Mouse (Mus musculus) MEL (cell line): ENCODE measurements around the gene Slmap. TPM values are rescaled to one million over a fixed set of nuclear protein-coding genes. Genes with fewer than 3 reads are reported as not detected.

Experiments
- DNase-seq: peaks from one replicate; pipeline ENCODE4 v3.0.0; 2011; ENCODE audit warnings: low read depth, low spot score
- H3K27ac ChIP-seq: 2 replicates; pipeline ENCODE4 v1.5.1; 2012; ENCODE audit warnings: low read depth, mild to moderate bottlenecking, control low read depth, low read length, moderate library complexity; ENCODE audit not compliant: control insufficient read depth
- H3K27me3 ChIP-seq, 2 experiments: fragments of 150-350 bp in 1 of 2; sonication (generic) in 1 of 2; 2 replicates each; pipeline ENCODE4 v1.6.1; 2012; ENCODE audit warnings: low read length in 2 of 2, mild to moderate bottlenecking in 2 of 2, improper control_type of control experiment in 1 of 2, moderate library complexity in 1 of 2; ENCODE audit not compliant: insufficient read depth in 2 of 2, control insufficient read depth in 1 of 2
- H3K36me3 ChIP-seq, 2 experiments: 2 replicates each; pipeline ENCODE4 v1.6.1; 2012 to 2014; ENCODE audit warnings: low read length in 2 of 2, improper control_type of control experiment in 1 of 2, inconsistent platforms in 1 of 2, mild to moderate bottlenecking in 1 of 2; ENCODE audit not compliant: insufficient read depth in 2 of 2, control insufficient read depth in 1 of 2
- H3K4me1 ChIP-seq, 2 experiments: fragments of 150-350 bp in 1 of 2; sonication (generic) in 1 of 2; 2 replicates each; pipeline ENCODE4 v1.6.1; 2012; ENCODE audit warnings: low read length in 2 of 2, improper control_type of control experiment in 1 of 2, mild to moderate bottlenecking in 1 of 2; ENCODE audit not compliant: insufficient read depth in 2 of 2, control insufficient read depth in 1 of 2
- H3K4me3 ChIP-seq, 2 experiments: fragments of 150-350 bp in 1 of 2; sonication (generic) in 1 of 2; 2 replicates each; pipeline ENCODE4 v1.5.1; 2012; ENCODE audit warnings: low read depth in 2 of 2, low read length in 2 of 2, mild to moderate bottlenecking in 2 of 2, moderate library complexity in 2 of 2, control low read depth in 1 of 2, improper control_type of control experiment in 1 of 2; ENCODE audit not compliant: control insufficient read depth in 1 of 2, insufficient read depth in 1 of 2
- H3K79me2 ChIP-seq: 2 replicates; pipeline ENCODE4 v1.6.1; 2012; ENCODE audit warnings: mild to moderate bottlenecking, low read length, moderate library complexity; ENCODE audit not compliant: control insufficient read depth, poor library complexity, insufficient read depth
- H3K9ac ChIP-seq: 2 replicates; pipeline ENCODE4 v1.6.1; 2012; ENCODE audit warnings: low read depth, mild to moderate bottlenecking, control low read depth, low read length, moderate library complexity; ENCODE audit not compliant: control insufficient read depth, poor library complexity, severe bottlenecking
- H3K9me3 ChIP-seq: fragments of 150-350 bp; sonication (generic); replicated peaks from 2 replicates; pipeline ENCODE4 v1.6.1; 2012; ENCODE audit warnings: mild to moderate bottlenecking, low read length, improper control_type of control experiment, moderate library complexity; ENCODE audit not compliant: insufficient read depth
- CHD1 ChIP-seq: IDR thresholded peaks from 2 replicates; pipeline ENCODE4 v1.6.1; 2012; ENCODE audit warnings: low read depth, mild to moderate bottlenecking, inconsistent platforms, low read length, improper control_type of control experiment
- ELF1 ChIP-seq: IDR thresholded peaks from 2 replicates; pipeline ENCODE4 v1.6.1; 2014; ENCODE audit warnings: low read depth, mild to moderate bottlenecking, inconsistent platforms, low read length, improper control_type of control experiment, moderate library complexity
- GABPA ChIP-seq: IDR thresholded peaks from 2 replicates; pipeline ENCODE4 v1.6.1; 2012; ENCODE audit warnings: low read depth, mild to moderate bottlenecking, inconsistent platforms, low read length, improper control_type of control experiment, moderate library complexity
- GATA1 ChIP-seq: IDR thresholded peaks from 2 replicates; pipeline ENCODE4 v1.6.1; 2011; ENCODE audit warnings: low read depth, low read length, improper control_type of control experiment
- JUND ChIP-seq: IDR thresholded peaks from 2 replicates; pipeline ENCODE4 v1.6.1; 2011; ENCODE audit warnings: low read depth, mild to moderate bottlenecking, improper control_type of control experiment, low read length
- MAFK ChIP-seq: IDR thresholded peaks from 2 replicates; pipeline ENCODE4 v1.6.1; 2011; ENCODE audit warnings: low read depth, mild to moderate bottlenecking, low read length, improper control_type of control experiment, borderline replicate concordance
- MAX ChIP-seq: IDR thresholded peaks from 2 replicates; pipeline ENCODE4 v1.6.1; 2011; ENCODE audit warnings: low read length, improper control_type of control experiment
- MAZ ChIP-seq: IDR thresholded peaks from 2 replicates; pipeline ENCODE4 v1.6.1; 2012; ENCODE audit warnings: low read depth, mild to moderate bottlenecking, inconsistent platforms, low read length, improper control_type of control experiment
- MEF2A ChIP-seq: IDR thresholded peaks from 2 replicates; pipeline ENCODE4 v1.6.1; 2014; ENCODE audit warnings: low read depth, mild to moderate bottlenecking, inconsistent platforms, low read length, improper control_type of control experiment; ENCODE audit not compliant: poor library complexity, insufficient replicate concordance, severe bottlenecking; ENCODE audit errors: extremely low read depth
- MYB ChIP-seq: IDR thresholded peaks from 2 replicates; pipeline ENCODE4 v1.6.1; 2011; ENCODE audit warnings: mild to moderate bottlenecking, low read depth, low read length, improper control_type of control experiment
- MYC ChIP-seq: IDR thresholded peaks from 2 replicates; pipeline ENCODE4 v1.6.1; 2011; ENCODE audit warnings: low read depth, mild to moderate bottlenecking, low read length, improper control_type of control experiment, moderate library complexity
- NELFE ChIP-seq: IDR thresholded peaks from 2 replicates; pipeline ENCODE4 v1.6.1; 2011; ENCODE audit warnings: low read depth, low read length, improper control_type of control experiment
- POLR2AphosphoS2 ChIP-seq: IDR thresholded peaks from 2 replicates; pipeline ENCODE4 v1.6.1; 2011; ENCODE audit warnings: low read length, improper control_type of control experiment
- RAD21 ChIP-seq: IDR thresholded peaks from 2 replicates; pipeline ENCODE4 v1.6.1; 2011; ENCODE audit warnings: mild to moderate bottlenecking, low read depth, low read length, improper control_type of control experiment
- RCOR1 ChIP-seq: IDR thresholded peaks from 2 replicates; pipeline ENCODE4 v1.6.1; 2012; ENCODE audit warnings: low read depth, mild to moderate bottlenecking, inconsistent platforms, low read length, improper control_type of control experiment
- SMC3 ChIP-seq: IDR thresholded peaks from 2 replicates; pipeline ENCODE4 v1.6.1; 2011; ENCODE audit warnings: low read depth, low read length, improper control_type of control experiment
- TBP ChIP-seq: IDR thresholded peaks from 2 replicates; pipeline ENCODE4 v1.8.0; 2011; ENCODE audit warnings: low read depth, low read length, improper control_type of control experiment
- USF1 ChIP-seq: IDR thresholded peaks from 2 replicates; pipeline ENCODE4 v1.6.1; 2014; ENCODE audit warnings: low read depth, mild to moderate bottlenecking, inconsistent platforms, low read length, improper control_type of control experiment, moderate library complexity
- ZC3H11A ChIP-seq: IDR thresholded peaks from 2 replicates; pipeline ENCODE4 v1.6.1; 2012; ENCODE audit warnings: low read depth, mild to moderate bottlenecking, inconsistent platforms, low read length, improper control_type of control experiment
- polyA plus RNA-seq, 2 experiments: library from polyadenylated mRNA; stranded (reverse) in 1 of 2; unstranded in 1 of 2; fragments of >175 nt in 1 of 2; fragments of >200 nt in 1 of 2; gene quantifications; 2 replicates each; pipeline versions ENCODE4 v1.2.1 to v1.2.4; 2012; ENCODE audit warnings: low replicate concordance in 2 of 2, low read depth in 1 of 2; ENCODE audit not compliant: insufficient read length in 2 of 2, insufficient read depth in 1 of 2, missing spikeins in 1 of 2
- total RNA-seq: library from RNA; depleted of rRNA; stranded (reverse); fragments of 300-350 nt; gene quantifications from 2 replicates; pipeline ENCODE4 v1.2.3, GENCODE M21; 2012

Slmap gene
- total and polyA plus RNA-seq, 3 experiments: 21.4 to 41.9 TPM; not detected in 1

GRCm38 (mm10) chr14:26508150-26508549 lies 26.6 kb downstream of the Slmap start:
- TF ChIP-seq MYC (no peak), RCOR1 (no peak), USF1 (no peak), CHD1 (no peak), ZC3H11A (no peak), POLR2AphosphoS2 (no peak), MAZ (no peak), NELFE (no peak), GABPA (no peak), MEF2A (no peak), SMC3 (no peak), ELF1 (no peak), JUND (no peak), RAD21 (no peak)
- Histone ChIP-seq H3K9ac (no peak overlapping the region), H3K36me3 (peaks cover 2 to 9% of the 10 kb centered on the region in 2 experiments), H3K27ac (no peak overlapping the region), H3K4me3 (no peak overlapping the region), H3K9me3 (no peaks in the 10 kb centered on the region), H3K4me1 (peaks cover 3 to 4% of the 10 kb centered on the region in 2 experiments; a peak in 3 of 4 replicates), H3K27me3 (no peaks in the 10 kb centered on the region), H3K79me2 (peaks cover 35% of the 10 kb centered on the region)
- no peak for DNase-seq

- Histone ChIP-seq H3K36me3 (peaks cover 2 to 9% of the 10 kb centered on the region in 2 experiments), H3K27ac (no peak overlapping the region), H3K79me2 (peaks cover 34% of the 10 kb centered on the region), H3K9me3 (no peaks in the 10 kb centered on the region), H3K27me3 (no peaks in the 10 kb centered on the region), H3K9ac (no peak overlapping the region), H3K4me1 (peaks cover 3 to 4% of the 10 kb centered on the region in 2 experiments; a peak in 3 of 4 replicates), H3K4me3 (no peak overlapping the region)
- TF ChIP-seq TBP (no peak), MAFK (no peak), MEF2A (no peak), MAX (no peak), MYB (no peak), CHD1 (no peak), SMC3 (no peak), GATA1 (no peak)
- no peak for DNase-seq
Observed at GRCm38 (mm10) chr14:26507361-26507760, 27.4 kb downstream of the Slmap start.
